Mouse (Mus musculus): ENCODE data around the gene B3gnt6. TPM values are rescaled to one million over a fixed set of nuclear protein-coding genes. Genes with fewer than 3 reads are reported as not detected.
"Not testable (repeated sequence)": the region's sequence is repeated elsewhere in the genome, so short reads cannot be mapped to it uniquely, and the experiment has no call there.

B3gnt6 gene
- polyA plus RNA-seq, 1 experiment, result 0.40 TPM

DNA sequence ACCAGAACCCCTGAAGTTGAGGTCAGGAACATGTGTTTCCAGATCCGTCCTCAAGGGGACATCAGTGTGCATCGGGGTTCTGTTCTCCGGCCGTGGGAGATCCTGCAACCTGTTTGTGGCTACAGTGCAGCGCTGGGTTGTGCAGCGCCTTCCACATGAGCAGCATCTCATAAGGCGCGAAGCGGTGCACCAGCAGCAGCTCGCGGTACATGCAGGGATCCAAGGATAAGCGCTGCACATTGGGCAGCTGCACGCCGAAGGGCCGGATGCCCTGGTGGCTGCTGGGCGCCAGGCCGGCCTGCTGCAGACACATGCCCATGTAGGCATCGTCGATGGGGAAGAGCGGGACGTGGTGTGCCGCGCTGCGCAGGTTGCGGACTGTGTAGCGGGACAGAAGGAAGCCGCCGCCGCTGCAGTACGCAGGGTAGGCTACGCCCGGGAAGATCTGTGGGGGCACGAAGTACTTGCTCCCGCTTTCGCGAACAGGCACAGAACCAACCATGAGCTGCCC, 5.7 kb downstream of the B3gnt6 start:
- peak overlapping the region; percentile 9 for H3K4me3 ChIP-seq (ENCODE audit: insufficient read depth, low read length)
- H3K27ac ChIP-seq (ENCODE audit: insufficient read depth, low read length), result no peak overlapping the region
- H3K4me1 ChIP-seq (ENCODE audit: control insufficient read depth, insufficient read depth, low read length), result no peaks in the 10 kb centered on the region; the same call in 1 of the 2 replicates
- peak; percentile 35 for TF ChIP-seq CTCF (IDR thresholded peaks at IDR 0.05; ENCODE audit: extremely low read depth, insufficient read depth, low read length)
- no peak for TF ChIP-seq POLR2A (IDR thresholded peaks at IDR 0.05; ENCODE audit: extremely low read depth, insufficient read depth, low read length)

DNA sequence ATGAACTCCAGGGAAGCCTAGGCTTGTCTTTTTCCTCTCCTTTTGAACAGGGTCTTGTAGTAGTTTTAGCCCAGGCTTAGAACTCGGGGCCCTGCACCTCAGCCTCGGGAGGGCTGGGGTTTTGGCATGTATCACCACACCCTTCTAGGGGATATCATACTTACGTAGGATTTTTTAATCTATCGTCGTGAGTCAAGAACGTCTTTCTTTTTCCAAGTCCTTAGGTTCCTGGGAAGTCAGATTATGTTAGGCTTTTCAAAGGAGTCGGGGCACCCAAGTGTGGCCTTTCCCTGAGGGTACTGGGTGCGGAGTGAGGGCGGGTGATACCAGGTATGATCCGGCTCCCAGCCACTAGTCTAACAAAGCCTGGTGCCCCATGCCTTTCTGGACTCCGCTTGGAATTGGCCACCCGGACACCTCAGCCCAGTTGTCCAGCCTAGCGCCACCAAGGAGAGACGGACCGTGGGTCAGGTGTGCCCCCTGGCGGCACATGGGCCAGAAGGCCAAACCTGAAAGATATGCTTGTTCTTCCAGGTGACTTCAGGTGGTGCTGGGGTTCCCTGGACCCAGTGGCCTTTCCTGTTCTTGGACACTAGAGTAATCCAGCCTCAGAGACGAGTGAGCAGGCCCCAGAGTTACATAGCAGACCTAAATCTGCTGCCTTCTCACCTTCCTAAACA, 7.6 kb downstream of the B3gnt6 start:
- Histone ChIP-seq H3K27ac (ENCODE audit: insufficient read depth, low read length) (no peak overlapping the region), H3K4me3 (ENCODE audit: insufficient read depth, low read length) (no peak overlapping the region), H3K4me1 (ENCODE audit: control insufficient read depth, insufficient read depth, low read length) (no peaks in the 10 kb centered on the region; the same call in 1 of the 2 replicates)
- TF ChIP-seq POLR2A (IDR thresholded peaks at IDR 0.05; ENCODE audit: extremely low read depth, insufficient read depth, low read length) (no peak), CTCF (IDR thresholded peaks at IDR 0.05; ENCODE audit: extremely low read depth, insufficient read depth, low read length) (no peak)

DNA sequence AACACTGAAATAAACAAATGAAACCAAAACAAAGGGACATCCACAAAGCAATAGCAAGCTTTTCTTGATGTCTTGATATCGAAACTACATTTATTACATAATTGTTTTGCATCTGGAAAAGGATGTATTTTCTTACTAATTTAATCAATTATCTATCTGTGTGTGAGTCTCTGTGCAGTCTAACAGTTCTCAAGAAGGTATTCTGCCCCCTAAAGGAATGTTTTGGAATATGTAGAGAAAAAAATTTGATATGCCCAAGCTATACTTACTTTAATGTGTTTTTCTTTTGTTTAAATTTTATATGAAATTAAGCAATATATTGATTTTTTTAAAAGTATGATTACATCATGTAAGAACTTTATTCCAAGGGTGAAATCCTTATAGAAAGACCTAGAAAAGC, 8.7 kb downstream of the B3gnt6 start:
- Histone ChIP-seq H3K4me1 (ENCODE audit: control insufficient read depth, insufficient read depth, low read length) (peaks cover 1% of the 10 kb centered on the region; the same call in 1 of the 2 replicates), H3K4me3 (ENCODE audit: insufficient read depth, low read length) (no peak overlapping the region), H3K27ac (ENCODE audit: insufficient read depth, low read length) (no peak overlapping the region)
- TF ChIP-seq POLR2A (IDR thresholded peaks at IDR 0.05; ENCODE audit: extremely low read depth, insufficient read depth, low read length) (no peak), CTCF (IDR thresholded peaks at IDR 0.05; ENCODE audit: extremely low read depth, insufficient read depth, low read length) (no peak)

DNA sequence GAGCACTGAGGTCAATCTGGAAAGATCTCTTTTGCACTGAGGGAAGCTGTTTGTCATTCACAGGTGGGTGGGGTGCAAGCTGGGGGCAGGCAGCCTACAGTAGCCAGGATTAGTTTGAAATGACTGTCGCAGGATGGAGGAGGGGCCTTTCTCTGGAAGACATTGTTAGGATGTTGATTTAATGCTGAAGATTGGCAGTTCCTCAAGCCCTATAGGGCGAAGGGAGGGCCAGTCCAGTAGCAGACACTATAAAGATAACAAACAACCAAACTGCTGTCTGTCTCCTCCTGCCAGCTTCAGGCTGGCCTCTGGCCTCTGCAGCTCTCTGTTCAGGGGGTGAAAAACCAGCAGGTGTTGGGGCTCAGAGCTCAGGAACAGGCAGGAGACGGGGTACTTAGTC, 9.5 kb downstream of the B3gnt6 start:
- no peak for TF ChIP-seq POLR2A (IDR thresholded peaks at IDR 0.05; ENCODE audit: extremely low read depth, insufficient read depth, low read length)
- no peak for TF ChIP-seq CTCF (IDR thresholded peaks at IDR 0.05; ENCODE audit: extremely low read depth, insufficient read depth, low read length)
- Histone ChIP-seq H3K4me3 (ENCODE audit: insufficient read depth, low read length) (no peak overlapping the region), H3K27ac (ENCODE audit: insufficient read depth, low read length) (no peak overlapping the region), H3K4me1 (ENCODE audit: control insufficient read depth, insufficient read depth, low read length) (peaks cover 3% of the 10 kb centered on the region; the same call in 1 of the 2 replicates)

DNA sequence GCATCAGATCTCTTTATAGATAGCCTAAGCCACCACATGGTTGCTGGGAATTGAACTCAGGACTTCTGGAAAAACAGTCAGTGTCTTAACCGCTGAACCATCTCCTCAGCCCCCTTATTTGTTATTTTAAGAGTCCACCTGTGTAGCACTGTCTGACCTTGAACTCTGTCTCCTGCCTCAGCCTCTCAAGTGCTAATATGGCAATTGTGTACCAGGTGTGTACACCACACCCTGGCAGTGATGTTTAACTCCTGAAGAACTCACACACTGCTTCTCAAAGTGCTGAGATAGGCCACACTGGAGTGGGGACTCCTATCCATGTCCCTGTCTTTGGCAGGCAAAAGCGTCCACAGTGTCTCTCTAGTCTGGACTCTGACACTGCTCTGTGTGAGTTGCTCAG, 10.6 kb downstream of the B3gnt6 start:
- TF ChIP-seq CTCF (IDR thresholded peaks at IDR 0.05; ENCODE audit: extremely low read depth, insufficient read depth, low read length) (no peak), POLR2A (IDR thresholded peaks at IDR 0.05; ENCODE audit: extremely low read depth, insufficient read depth, low read length) (no peak)

DNA sequence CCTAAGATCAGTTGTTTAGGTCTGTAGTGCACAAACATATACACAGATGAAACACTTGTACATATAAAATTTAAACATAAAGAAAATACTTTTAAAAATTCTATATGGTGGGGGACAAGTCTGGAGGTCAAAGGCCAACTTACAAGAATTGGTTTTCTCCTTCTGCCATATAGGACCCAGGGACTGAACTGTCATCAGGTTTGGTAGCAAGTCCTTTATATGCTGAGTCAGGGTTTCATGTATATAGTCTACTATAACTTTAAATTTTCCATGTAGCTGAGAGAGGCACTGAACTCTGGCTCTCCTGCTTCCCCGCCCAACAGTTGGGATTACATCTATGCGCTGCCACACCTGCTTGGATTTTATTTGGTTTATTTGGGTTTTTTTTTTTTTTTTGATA, 11.0 kb downstream of the B3gnt6 start:
- Histone ChIP-seq H3K27ac (ENCODE audit: insufficient read depth, low read length) (no peak overlapping the region), H3K4me1 (ENCODE audit: control insufficient read depth, insufficient read depth, low read length) (peaks cover 3% of the 10 kb centered on the region; the same call in 1 of the 2 replicates), H3K4me3 (ENCODE audit: insufficient read depth, low read length) (no peak overlapping the region)
- no peak for TF ChIP-seq CTCF (IDR thresholded peaks at IDR 0.05; ENCODE audit: extremely low read depth, insufficient read depth, low read length)
- no peak for TF ChIP-seq POLR2A (IDR thresholded peaks at IDR 0.05; ENCODE audit: extremely low read depth, insufficient read depth, low read length)

More for the DNA sequence above, 10.6 kb downstream of the B3gnt6 start:
- Histone ChIP-seq H3K4me1 (ENCODE audit: control insufficient read depth, insufficient read depth, low read length) (peaks cover 3% of the 10 kb centered on the region; the same call in 1 of the 2 replicates), H3K4me3 (ENCODE audit: insufficient read depth, low read length) (no peak overlapping the region), H3K27ac (ENCODE audit: insufficient read depth, low read length) (no peak overlapping the region)

DNA sequence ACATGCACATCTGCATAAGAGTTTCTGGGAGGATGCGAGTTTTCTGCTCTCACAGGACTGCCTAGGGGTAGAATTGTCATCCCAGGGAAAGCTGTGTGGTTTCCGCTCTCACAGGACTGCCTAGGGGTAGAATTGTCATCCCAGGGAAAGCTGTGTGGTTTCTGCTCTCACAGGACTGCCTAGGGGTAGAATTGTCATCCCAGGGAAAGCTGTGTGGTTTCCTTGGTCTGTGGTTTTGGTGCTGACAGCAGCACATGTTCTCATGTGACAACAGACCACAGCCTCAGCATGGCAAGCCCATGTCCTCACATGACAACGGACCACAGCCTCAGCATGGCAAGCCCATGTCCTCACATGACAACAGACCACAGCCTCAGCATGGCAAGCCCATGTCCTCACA, 11.9 kb downstream of the B3gnt6 start:
- not testable (repeated sequence) for H3K4me3 ChIP-seq (ENCODE audit: insufficient read depth, low read length); H3K4me1 ChIP-seq (ENCODE audit: control insufficient read depth, insufficient read depth, low read length)
- H3K27ac ChIP-seq (ENCODE audit: insufficient read depth, low read length), result peak overlapping the region; percentile 61; the same call in 1 of the 2 replicates

DNA sequence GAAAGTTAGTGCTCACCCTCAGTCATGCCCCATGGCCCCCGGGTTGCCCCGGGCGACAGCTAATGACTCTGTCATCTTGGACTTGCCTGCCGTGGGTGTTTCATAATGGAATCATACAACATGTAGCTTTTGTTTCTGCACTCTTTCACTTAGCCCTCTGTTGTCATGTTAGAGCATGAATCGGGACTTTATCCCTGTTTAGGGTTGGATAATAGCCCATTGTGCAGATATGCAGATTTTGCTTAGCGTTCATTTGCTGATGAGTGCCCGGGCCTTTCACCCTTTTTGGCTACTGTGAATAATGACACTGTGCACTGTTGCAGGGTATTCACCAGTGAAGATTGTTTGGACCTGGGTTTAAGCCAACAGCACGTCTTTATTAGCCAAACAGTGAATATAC, 12.6 kb downstream of the B3gnt6 start:
- H3K4me1 ChIP-seq (ENCODE audit: control insufficient read depth, insufficient read depth, low read length), result peaks cover 3% of the 10 kb centered on the region; the same call in 1 of the 2 replicates
- H3K27ac ChIP-seq (ENCODE audit: insufficient read depth, low read length), result peak overlapping the region; percentile 61; the same call in 1 of the 2 replicates
- H3K4me3 ChIP-seq (ENCODE audit: insufficient read depth, low read length), result no peak overlapping the region
- TF ChIP-seq POLR2A (IDR thresholded peaks at IDR 0.05; ENCODE audit: extremely low read depth, insufficient read depth, low read length) (no peak), CTCF (IDR thresholded peaks at IDR 0.05; ENCODE audit: extremely low read depth, insufficient read depth, low read length) (no peak)

DNA sequence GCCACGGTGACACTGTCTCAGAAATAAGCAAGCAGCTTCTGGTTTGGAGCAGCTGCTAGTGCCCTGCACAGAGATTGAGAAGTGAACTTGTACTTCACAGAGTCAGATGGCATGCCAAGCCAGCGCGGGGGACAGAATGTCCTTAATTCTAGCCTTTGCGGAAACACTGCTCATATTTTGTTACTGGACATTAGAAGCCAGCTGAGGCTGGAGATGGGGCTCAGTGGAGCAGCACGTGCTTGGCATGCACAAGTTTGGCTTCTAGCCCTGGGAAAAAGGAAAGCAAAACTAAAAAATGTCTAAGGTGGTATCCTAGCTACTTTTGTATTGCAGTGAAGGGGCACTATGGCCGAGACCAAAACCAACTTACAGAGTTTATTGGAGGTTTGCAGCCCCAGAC, 14.0 kb downstream of the B3gnt6 start:
- H3K4me1 ChIP-seq (ENCODE audit: control insufficient read depth, insufficient read depth, low read length), result peaks cover 3% of the 10 kb centered on the region; the same call in 1 of the 2 replicates
- TF ChIP-seq CTCF (IDR thresholded peaks at IDR 0.05; ENCODE audit: extremely low read depth, insufficient read depth, low read length) (no peak), POLR2A (IDR thresholded peaks at IDR 0.05; ENCODE audit: extremely low read depth, insufficient read depth, low read length) (no peak)
- peak overlapping the region; percentile 72; the same call in 1 of the 2 replicates for H3K27ac ChIP-seq (ENCODE audit: insufficient read depth, low read length)
- H3K4me3 ChIP-seq (ENCODE audit: insufficient read depth, low read length), result no peak overlapping the region

DNA sequence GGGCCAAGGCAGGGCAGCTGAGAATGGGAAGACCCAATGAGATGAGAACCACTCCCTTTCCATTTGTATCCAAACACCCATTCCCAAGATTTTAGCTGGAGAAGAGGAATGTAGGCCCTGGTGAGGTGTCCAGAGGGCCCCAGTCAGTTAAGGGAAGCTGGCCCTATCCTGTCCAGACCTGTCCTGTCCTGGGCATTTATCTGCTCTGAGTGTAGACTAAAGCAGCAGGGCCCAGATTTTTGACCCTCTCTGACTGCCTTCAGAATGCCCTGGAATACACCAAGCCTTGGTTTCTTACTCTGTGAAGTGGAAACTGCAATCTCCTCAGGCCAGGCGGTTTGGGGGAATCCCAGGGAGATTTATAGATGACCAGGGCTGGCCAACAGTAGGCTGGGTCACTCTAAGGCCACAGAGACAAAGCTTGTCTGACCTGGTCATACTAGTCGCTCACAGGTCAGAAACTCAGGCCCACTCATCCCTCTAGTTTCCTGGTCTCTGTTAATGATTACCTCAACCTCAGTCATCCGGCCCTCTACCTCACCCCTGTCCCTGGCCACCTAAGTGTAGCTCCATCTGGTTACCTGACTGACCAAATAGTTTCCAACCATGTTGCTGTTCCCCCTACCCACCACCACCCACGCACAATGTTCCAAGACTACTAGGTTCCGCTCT, 20.6 kb downstream of the B3gnt6 start:
- Histone ChIP-seq H3K27ac (ENCODE audit: insufficient read depth, low read length) (peak overlapping the region; percentile 63), H3K4me3 (ENCODE audit: insufficient read depth, low read length) (peak overlapping the region; percentile 93)
- TF ChIP-seq CTCF (IDR thresholded peaks at IDR 0.05; ENCODE audit: extremely low read depth, insufficient read depth, low read length) (no peak), POLR2A (IDR thresholded peaks at IDR 0.05; ENCODE audit: extremely low read depth, insufficient read depth, low read length) (no peak)

More for the DNA sequence above, 20.6 kb downstream of the B3gnt6 start:
- H3K4me1 ChIP-seq (ENCODE audit: control insufficient read depth, insufficient read depth, low read length), result no peaks in the 10 kb centered on the region
